In genomic region chr8:120565151-120565711, GRCm38 (mm10) we compare ENCODE assay signal across 9 mouse cellular contexts. TPM values are rescaled to one million over a fixed set of nuclear protein-coding genes. Genes with fewer than 3 reads are reported as not detected.
DNase-seq lines count a peak whose midpoint lies in the region; ATAC-seq and TF ChIP-seq lines count a peak whose summit lies in the region.
"Had no signal": no experiment of that assay in that cellular context is flagged by ENCODE, and none has a peak within 500 bp of the region (broad histone marks: within the 10 kb centered on the region; RNA-seq: fewer than 3 reads in every experiment).

No protein-coding gene starts in this region.

- no peak overlapping the region for H3K27ac ChIP-seq in cerebellum, adult 2 months (ENCODE audit: insufficient read depth, low read length)
- H3K27ac ChIP-seq in stomach, embryonic 14.5 days (ENCODE audit: low read length): peak overlapping the region; percentile 21; the same call in 1 of the 2 replicates
- no peak overlapping the region for H3K27ac ChIP-seq in stomach, postnatal 0 days (replicated peaks)
- peak overlapping the region; percentile 95 for H3K27ac ChIP-seq in macrophage
- no peak overlapping the region for H3K27ac ChIP-seq in lung, postnatal 0 days (ENCODE audit: low read length)

- no peak for TF ChIP-seq EP300 in stomach, postnatal 0 days (optimal IDR thresholded peaks at IDR 0.05)
- TF ChIP-seq EP300 in lung, postnatal 0 days (IDR thresholded peaks at IDR 0.05): no peak

- H3K4me3 ChIP-seq in cerebellum, adult 2 months (replicated peaks; ENCODE audit: insufficient read depth, low read depth, low read length): no peak overlapping the region
- H3K4me3 ChIP-seq in stomach, embryonic 14.5 days (ENCODE audit: low read depth, low read length): no peak overlapping the region
- no peak overlapping the region for H3K4me3 ChIP-seq in stomach, postnatal 0 days (ENCODE audit: low read depth, low read length)
- H3K4me3 ChIP-seq in macrophage (ENCODE audit: inconsistent target): no peak overlapping the region
- no peak overlapping the region for H3K4me3 ChIP-seq in lung, postnatal 0 days (ENCODE audit: low read depth, low read length)
- H3K4me3 ChIP-seq: limb, embryonic 13.5 days had no signal

- no peak for TF ChIP-seq POLR2A in cerebellum, adult 2 months (IDR thresholded peaks at IDR 0.05; ENCODE audit: borderline replicate concordance, insufficient read depth, low read length)

- no peak overlapping the region; the same call in 1 of the 2 replicates for H3K9ac ChIP-seq in stomach, embryonic 14.5 days (replicated peaks; ENCODE audit: low read depth, low read length)
- H3K9ac ChIP-seq in stomach, postnatal 0 days (ENCODE audit: low read length): no peak overlapping the region
- no peak overlapping the region for H3K9ac ChIP-seq in lung, postnatal 0 days (replicated peaks; ENCODE audit: low read depth)
- H3K9ac ChIP-seq: limb, embryonic 13.5 days had no signal

- DNase-seq in cerebellum, adult 9-11 months: peak; percentile 52
- DNase-seq in cerebellum, adult 2 months: no peak
- no peak for DNase-seq in stomach, postnatal 0 days (ENCODE audit: low spot score)
- DNase-seq in lung, postnatal 0 days (ENCODE audit: low spot score): no peak
- no peak for DNase-seq in thymus, adult 18-20 months

- ATAC-seq in stomach, embryonic 14.5 days (ENCODE audit: insufficient number of reproducible peaks, insufficient read depth, low FRiP score, low read depth): no peak
- no peak for ATAC-seq in stomach, postnatal 0 days (ENCODE audit: low FRiP score, low TSS enrichment)
- ATAC-seq in lung, postnatal 0 days: no peak
- ATAC-seq in granulocyte monocyte progenitor cell, adult 5-6 weeks (replicated peaks; ENCODE audit: poor library complexity, severe bottlenecking): no peak

- no peaks in the 10 kb centered on the region for H3K27me3 ChIP-seq in cerebellum, adult 2 months (ENCODE audit: control insufficient read depth, insufficient read depth, low read length)
- no peaks in the 10 kb centered on the region for H3K27me3 ChIP-seq in stomach, embryonic 14.5 days (ENCODE audit: control insufficient read depth, insufficient read depth, low read length)
- H3K27me3 ChIP-seq in stomach, postnatal 0 days (ENCODE audit: control insufficient read depth, insufficient read depth, low read length): no peaks in the 10 kb centered on the region
- H3K27me3 ChIP-seq in lung, postnatal 0 days (replicated peaks; ENCODE audit: insufficient read depth, low read length): no peaks in the 10 kb centered on the region
- H3K27me3 ChIP-seq: limb, embryonic 13.5 days had no signal

- peaks cover 74% of the 10 kb centered on the region for H3K4me1 ChIP-seq in cerebellum, adult 2 months (ENCODE audit: control insufficient read depth, insufficient read depth, low read length)
- H3K4me1 ChIP-seq in stomach, embryonic 14.5 days (ENCODE audit: control insufficient read depth, insufficient read depth, low read length): peaks cover 32% of the 10 kb centered on the region
- H3K4me1 ChIP-seq in stomach, postnatal 0 days (replicated peaks; ENCODE audit: control insufficient read depth, insufficient read depth): peaks cover 7% of the 10 kb centered on the region
- peaks cover 20% of the 10 kb centered on the region for H3K4me1 ChIP-seq in lung, postnatal 0 days (ENCODE audit: insufficient read depth, low read depth, low read length)

- peaks cover 33% of the 10 kb centered on the region for H3K36me3 ChIP-seq in stomach, embryonic 14.5 days (ENCODE audit: control insufficient read depth, insufficient read depth, low read length)
- H3K36me3 ChIP-seq in stomach, postnatal 0 days (ENCODE audit: control insufficient read depth, insufficient read depth, low read length): peaks cover 17% of the 10 kb centered on the region
- peaks cover 16% of the 10 kb centered on the region; the same call in 1 of the 2 replicates for H3K36me3 ChIP-seq in macrophage (ENCODE audit: inconsistent target)
- H3K36me3 ChIP-seq in lung, postnatal 0 days (ENCODE audit: insufficient read depth, low read length): peaks cover 36% of the 10 kb centered on the region

- WGBS in cerebellum, adult 2 months: 43% methylated on average over 7 of the region's 7 CpGs
- WGBS in stomach, embryonic 14.5 days: 26% methylated on average over 7 of the region's 7 CpGs
- 49% methylated on average over 7 of the region's 7 CpGs for WGBS in stomach, postnatal 0 days
- WGBS in macrophage (ENCODE audit: missing documents): 76% methylated on average over 7 of the region's 7 CpGs
- 57% methylated on average over 7 of the region's 7 CpGs for WGBS in lung, postnatal 0 days

- peaks cover 42% of the 10 kb centered on the region for H3K79me2 ChIP-seq in macrophage (ENCODE audit: inconsistent target)

- H3K4me2 ChIP-seq in stomach, embryonic 14.5 days (replicated peaks; ENCODE audit: low read depth, low read length): no peak overlapping the region
- no peak overlapping the region for H3K4me2 ChIP-seq in stomach, postnatal 0 days (replicated peaks; ENCODE audit: low read depth)
- H3K4me2 ChIP-seq in lung, postnatal 0 days (replicated peaks; ENCODE audit: low read depth, low read length): no peak overlapping the region
- H3K4me2 ChIP-seq: limb, embryonic 13.5 days had no signal

- TF ChIP-seq CTCF in cerebellum, adult 2 months (IDR thresholded peaks at IDR 0.05; ENCODE audit: borderline replicate concordance, insufficient read depth, low read depth, low read length): no peak
- TF ChIP-seq CTCF in stomach, postnatal 0 days (IDR thresholded peaks at IDR 0.05; ENCODE audit: low read depth): no peak
- TF ChIP-seq CTCF in lung, postnatal 0 days (IDR thresholded peaks at IDR 0.05): no peak

- H3K9me3 ChIP-seq in stomach, embryonic 14.5 days (ENCODE audit: control insufficient read depth, low read depth, low read length): no peaks in the 10 kb centered on the region
- H3K9me3 ChIP-seq in stomach, postnatal 0 days (ENCODE audit: control insufficient read depth, low read length): no peaks in the 10 kb centered on the region
- H3K9me3 ChIP-seq in lung, postnatal 0 days (ENCODE audit: low read length): no peaks in the 10 kb centered on the region
- H3K9me3 ChIP-seq: limb, embryonic 13.5 days had no signal

RNA-seq across cellular contexts. Expression of gene Gins2, which starts 23.9 kb away (rescaled TPM):
- polyA plus RNA-seq in cerebellum, adult 2 months (2012; rRNA removed): 2.1 and 2.5 TPM in 2 replicates
- 112 and 118 TPM in 2 replicates for polyA plus RNA-seq in stomach, embryonic 14.5 days (2014; fragmentation: Nextera tagmentation; extraction: Ambion mirVana)
- 31.0 and 35.5 TPM in 2 replicates for polyA plus RNA-seq in stomach, postnatal 0 days (2015; fragmentation: Nextera tagmentation; extraction: Ambion mirVana)
- 1 to 10 TPM in 24 of 26 experiments, under 1 TPM in 2; 0.20 to 6.5 (median 1.9) TPM for total RNA-seq in macrophage (2018; cell fraction: chromatin; rRNA removed)
- 10 to 100 TPM in 5 of 26 experiments, 1 to 10 TPM in 21; 4.8 to 13.4 (median 7.2) TPM for total RNA-seq in macrophage (2018; cell fraction: cytosol; rRNA removed)
- 10 to 100 TPM in 1 of 26 experiments, 1 to 10 TPM in 25; 1.0 to 11.4 (median 2.4) TPM for total RNA-seq in macrophage (2018; cell fraction: nucleus; rRNA removed)
- polyA plus RNA-seq in macrophage (2018): 6.0 to 52.8 TPM (median 6.1 TPM) in 3 replicates
- polyA plus RNA-seq in lung, postnatal 0 days (2015; fragmentation: Nextera tagmentation; extraction: Ambion mirVana): 10.9 and 13.4 TPM in 2 replicates
- total RNA-seq in granulocyte monocyte progenitor cell, adult 5-6 weeks (2014; fragmentation: Nextera tagmentation): 54.6 and 81.8 TPM in 2 replicates
- 42.4 and 47.6 TPM in 2 replicates for total RNA-seq in granulocyte monocyte progenitor cell, adult 5-6 weeks (2017)

Comparison
In these comparisons a context has a peak if more than half of its experiments do, and no peak if none do; other contexts are left out.
1. H3K27ac ChIP-seq: peak in stomach, embryonic 14.5 days (single experiment) and macrophage (single experiment); none in cerebellum, adult 2 months (single experiment), stomach, postnatal 0 days (single experiment) and lung, postnatal 0 days (single experiment).